Mouse (Mus musculus): ENCODE results near the gene Zfp668.

The Zfp668 gene

GRCm38 (mm10) chr7:127894480-127894879 is 17.9 kb upstream of the Zfp668 start:
- no peak for DNase-seq (ENCODE audit: low read depth)

- DNase-seq (ENCODE audit: low read depth): no peak
Measured at GRCm38 (mm10) chr7:127890798-127891197, 14.2 kb upstream of the Zfp668 start, which contains the start of gene Prss53. Gene Prss53, minus strand, starts transcription at chr7:127890970.

- DNase-seq (ENCODE audit: low read depth): no peak
Measured at GRCm38 (mm10) chr7:127888821-127889220, 12.2 kb upstream of the Zfp668 start.

- DNase-seq (ENCODE audit: low read depth): no peak
Measured at GRCm38 (mm10) chr7:127887781-127888180, 11.2 kb upstream of the Zfp668 start.

DNA sequence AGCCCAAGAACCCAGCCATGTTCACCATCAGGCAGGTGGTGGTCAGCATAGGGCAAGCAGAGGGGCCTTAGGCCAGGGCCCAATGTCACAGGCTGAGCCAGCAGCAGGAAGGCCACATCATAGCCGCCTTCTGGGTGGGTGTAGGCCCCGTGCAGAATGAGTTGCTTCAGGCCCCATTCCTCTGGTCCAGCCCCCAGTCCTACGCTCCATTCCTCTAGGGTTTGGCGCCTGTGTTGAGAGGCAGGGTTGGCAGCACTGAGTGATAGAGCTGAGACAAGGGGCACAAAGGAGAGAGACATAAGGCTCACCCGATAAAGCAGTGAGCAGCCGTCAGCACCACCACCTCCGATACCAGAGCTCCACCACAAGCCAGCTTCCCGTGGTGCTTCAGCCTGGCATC is 10.6 kb upstream of the Zfp668 start:
- DNase-seq (ENCODE audit: low read depth): no peak

DNA sequence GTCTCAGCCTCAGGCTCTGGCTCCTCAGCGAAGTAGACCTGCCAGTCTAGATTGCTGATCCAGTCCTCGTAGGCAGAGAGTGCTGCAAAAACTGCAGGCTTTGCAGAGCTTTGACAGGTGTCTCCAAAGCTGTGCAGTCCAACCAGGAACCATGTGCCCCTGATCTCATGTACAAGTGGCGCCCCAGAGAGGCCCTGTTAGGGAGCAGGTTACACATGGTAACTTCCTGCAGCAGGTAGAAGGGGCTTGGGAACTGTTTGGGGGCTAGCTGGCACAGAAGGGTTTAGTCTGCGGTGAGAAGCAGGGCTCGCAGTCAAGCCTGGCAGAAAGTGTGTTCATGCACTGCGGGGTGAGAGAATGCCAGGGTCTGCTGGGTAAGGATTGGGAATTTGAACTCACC is 9.9 kb upstream of the Zfp668 start:
- no peak for DNase-seq (ENCODE audit: low read depth)

DNA sequence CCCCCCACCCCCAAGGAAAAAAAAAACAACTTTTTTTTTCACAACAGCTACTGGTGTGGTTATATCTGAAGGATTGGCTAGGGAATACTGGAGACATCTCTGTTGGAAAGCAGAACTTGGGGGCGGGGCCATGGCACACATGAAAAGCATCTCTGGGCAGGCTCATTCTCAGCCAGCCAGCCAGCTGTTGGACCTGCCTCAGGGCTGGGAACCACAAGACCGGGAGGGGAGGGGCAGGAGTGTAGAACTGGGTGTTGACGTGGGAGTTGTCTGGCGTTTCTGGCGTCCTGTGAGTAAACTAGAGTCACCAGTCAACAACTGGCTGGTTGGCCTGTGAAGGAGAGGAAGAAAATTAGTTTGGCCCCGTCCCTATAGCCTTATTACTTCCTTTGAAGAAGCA is 9.3 kb upstream of the Zfp668 start:
- DNase-seq (ENCODE audit: low read depth): peak; percentile 62

DNA sequence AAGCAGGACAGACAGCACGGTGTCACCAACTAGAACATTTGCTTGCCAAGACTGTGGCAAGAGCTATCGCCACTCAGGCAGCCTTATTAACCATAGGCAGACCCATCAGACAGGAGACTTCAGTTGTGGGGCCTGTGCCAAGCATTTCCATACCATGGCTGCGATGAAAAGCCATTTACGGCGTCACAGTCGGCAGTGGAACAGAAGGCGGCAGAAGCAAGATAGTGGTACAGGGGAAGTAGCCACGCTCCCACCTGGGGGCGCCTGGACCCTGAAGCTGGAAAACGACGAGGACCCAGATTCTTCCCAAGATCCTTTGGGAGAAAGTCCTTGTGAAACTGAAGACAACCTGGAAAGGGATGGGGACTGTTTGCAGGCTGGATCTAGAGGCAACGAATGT is 3.8 kb upstream of the Zfp668 start:
- no peak for DNase-seq (ENCODE audit: low read depth)

GRCm38 (mm10) chr7:127879301-127879700 is 2.7 kb upstream of the Zfp668 start:
- DNase-seq (ENCODE audit: low read depth): no peak

DNA sequence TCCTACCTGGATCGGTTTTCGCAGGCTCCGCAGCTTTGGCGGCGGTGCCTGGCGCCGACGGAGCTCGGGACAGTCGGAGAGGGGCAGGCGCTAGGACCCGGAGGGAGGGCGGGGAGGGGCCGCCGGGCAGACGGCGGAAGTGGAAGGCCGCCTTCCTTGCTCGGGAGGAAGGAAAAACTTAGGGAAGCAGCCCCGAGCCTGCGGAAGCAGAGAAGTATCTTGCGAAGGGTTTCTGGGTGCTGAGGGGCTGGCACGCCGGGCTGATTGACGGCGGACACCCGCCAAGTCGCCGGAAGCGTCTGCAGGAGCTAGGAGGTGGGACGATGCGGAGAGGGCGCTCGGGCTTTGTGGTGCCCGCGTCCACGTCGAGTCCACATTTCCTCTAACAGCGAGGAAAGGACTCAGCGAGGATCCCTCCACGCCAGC is 574 bp downstream of the Zfp668 start, which contains the start of gene Zfp646:
Zfp646 (plus strand) TSS at position 181 of the 426 bp plus-strand sequence.
- DNase-seq (ENCODE audit: low read depth): peak; percentile 83

DNA sequence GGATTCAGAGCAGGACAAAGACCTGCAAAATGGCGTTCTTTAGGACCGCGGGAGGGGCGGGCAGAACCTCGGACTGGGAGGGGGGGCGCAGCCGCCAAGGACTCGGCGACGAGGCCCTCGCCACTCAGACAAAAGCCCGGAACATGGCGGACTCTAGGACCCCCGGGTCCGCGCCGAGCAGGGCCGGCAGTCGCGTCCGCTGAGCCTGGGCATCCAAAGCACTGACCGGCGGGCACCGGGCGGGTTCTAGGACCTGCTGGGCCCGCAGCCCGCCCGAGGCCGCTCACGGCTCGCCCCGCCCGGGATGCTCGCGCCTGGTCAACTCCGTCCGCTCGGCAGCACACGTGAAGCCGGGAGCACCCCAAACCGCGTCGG is 1.0 kb downstream of the Zfp668 start:
- peak; percentile 92 for DNase-seq (ENCODE audit: low read depth)

DNA sequence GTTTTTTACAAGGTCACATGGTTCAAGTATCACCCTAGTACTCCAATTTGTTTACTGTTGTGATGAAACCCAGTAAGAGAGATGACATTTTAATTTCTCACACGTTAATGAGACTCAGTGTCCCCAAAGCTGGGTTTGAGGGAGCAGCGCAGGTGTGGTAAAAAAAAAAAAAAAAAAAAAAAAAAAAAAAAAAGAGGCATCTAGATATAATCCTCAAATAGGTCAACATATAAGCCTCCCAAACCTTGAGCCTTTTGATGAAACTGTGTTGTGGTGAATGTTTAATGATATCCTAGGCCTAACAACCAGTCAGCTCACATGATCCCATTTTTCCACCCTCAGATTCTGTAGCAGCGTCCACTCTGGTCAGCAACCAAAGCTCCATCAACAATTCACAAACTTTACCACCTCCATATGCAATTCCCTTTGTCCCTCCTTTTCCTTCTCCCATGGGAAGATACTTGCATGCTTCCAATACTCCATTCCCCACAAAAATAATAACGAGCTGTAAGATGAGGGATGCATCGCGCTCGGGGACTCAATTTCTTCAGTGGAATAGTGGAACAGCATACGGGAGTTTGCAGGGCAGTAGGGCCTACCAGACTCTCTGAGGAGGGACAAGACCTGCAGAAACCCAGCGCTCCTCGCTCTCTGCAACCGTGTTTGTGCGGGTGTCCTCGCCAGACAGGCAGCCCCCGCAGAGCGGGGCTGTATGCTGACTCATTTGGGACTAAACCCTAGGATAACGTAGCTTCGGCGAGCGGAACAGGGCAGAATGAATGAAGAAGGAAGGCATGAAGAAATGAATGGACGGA is 1.6 kb downstream of the Zfp668 start:
- DNase-seq (ENCODE audit: low read depth): no peak

DNA sequence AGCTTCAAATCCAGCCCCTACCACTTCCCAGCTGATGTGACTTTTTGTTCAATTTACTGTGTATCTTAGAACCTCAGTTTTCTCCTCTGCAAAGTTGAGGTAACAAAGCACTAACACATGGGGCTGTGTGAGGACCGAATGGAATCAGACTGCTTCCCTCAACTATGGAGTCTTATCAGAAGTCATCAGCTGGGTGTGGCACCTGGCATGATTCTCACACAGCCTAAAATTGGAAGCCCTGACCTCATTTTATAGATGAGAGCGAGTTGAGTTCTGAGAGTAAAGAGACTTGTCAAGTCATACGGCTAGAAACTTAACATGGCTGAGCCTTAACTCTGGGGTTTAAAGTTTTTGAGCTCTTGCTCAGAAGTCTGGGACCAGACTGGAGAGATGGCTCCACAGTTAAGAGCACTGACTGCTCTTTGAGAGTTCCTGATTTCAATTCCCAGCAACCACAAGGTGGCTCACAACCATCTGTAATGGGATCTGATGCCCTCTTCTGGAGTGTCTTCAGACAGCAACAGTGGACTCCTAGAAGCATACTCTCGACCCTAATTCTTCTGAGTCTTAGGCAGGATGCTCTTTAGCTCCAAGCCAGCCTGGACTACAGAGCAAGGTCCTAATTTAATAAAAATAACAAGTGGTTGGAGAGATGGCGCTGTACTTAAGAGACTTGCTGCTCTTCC is 6.3 kb downstream of the Zfp668 start:
- peak; percentile 17 for DNase-seq (ENCODE audit: low read depth)

GRCm38 (mm10) chr7:127869149-127869810 is 7.3 kb downstream of the Zfp668 start:
- DNase-seq (ENCODE audit: low read depth): peak; percentile 45

GRCm38 (mm10) chr7:127867641-127868040 is 9.0 kb downstream of the Zfp668 start:
- DNase-seq (ENCODE audit: low read depth): no peak

GRCm38 (mm10) chr7:127866434-127866833 is 10.2 kb downstream of the Zfp668 start:
- no peak for DNase-seq (ENCODE audit: low read depth)

DNA sequence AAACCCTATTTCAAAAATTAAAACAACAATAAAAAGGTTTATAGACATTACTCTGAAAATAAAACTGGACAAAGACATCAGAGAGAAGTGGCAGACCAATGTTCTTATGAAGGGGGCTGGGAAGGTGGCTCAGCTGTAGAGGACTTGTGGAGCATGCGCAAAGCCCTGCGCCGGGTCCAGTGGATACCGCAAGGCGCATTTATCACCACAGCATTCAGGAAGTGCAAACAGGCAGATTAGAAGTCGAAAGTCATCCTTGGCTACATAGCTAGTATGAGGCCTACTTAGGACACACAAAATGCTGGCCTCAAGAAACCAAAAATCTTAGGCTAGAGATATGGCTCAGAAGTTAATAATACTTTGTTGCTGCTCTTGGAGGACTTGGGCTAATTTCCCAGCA is 18.4 kb downstream of the Zfp668 start:
- DNase-seq (ENCODE audit: low read depth): no peak

- peak; percentile 86 for DNase-seq (ENCODE audit: low read depth)
Measured at GRCm38 (mm10) chr7:127850906-127851305, 25.7 kb downstream of the Zfp668 start.

GRCm38 (mm10) chr7:127849973-127850875 is 26.4 kb downstream of the Zfp668 start:
- DNase-seq (ENCODE audit: low read depth): peak; percentile 67

DNA sequence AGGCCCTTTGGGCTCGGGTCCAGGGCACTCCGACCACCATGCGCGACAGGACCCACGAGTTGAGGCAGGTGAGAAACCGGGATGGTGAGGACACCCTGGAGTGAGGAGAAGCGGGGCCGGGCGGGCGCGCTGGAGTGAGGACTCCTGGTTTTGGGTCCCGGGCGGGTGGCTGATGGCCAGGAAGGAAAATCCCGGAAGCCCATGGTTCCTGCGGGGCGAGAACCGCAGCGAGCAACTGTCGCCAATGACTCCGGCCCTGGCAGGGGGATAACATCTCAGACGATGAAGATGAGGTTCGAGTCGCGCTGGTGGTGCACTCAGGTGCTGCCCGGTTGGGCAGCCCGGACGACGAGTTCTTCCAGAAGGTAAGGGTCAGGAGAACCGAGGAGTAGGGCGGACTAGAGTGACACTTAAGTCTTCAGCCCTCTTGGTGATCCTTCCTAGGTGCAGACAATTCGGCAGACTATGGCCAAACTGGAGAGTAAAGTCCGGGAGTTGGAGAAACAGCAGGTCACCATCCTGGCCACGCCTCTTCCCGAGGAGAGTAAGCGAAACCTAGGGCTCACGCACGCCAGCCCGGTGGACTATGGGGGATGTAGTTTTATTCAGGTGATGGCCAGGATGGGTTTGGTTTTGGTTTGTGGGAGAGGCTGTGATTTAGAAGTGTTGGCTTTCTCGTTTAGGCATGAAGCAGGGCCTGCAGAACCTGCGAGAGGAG is 34.5 kb downstream of the Zfp668 start:
- peak; percentile 89 for DNase-seq (ENCODE audit: low read depth)
